Mouse (Mus musculus): ENCODE data around the gene Arl6ip5. TPM values are rescaled to one million over a fixed set of nuclear protein-coding genes. Genes with fewer than 3 reads are reported as not detected.
"Not testable (repeated sequence)": the region's sequence is repeated elsewhere in the genome, so short reads cannot be mapped to it uniquely, and the experiment has no call there.

Arl6ip5 gene
- total RNA-seq, 1 experiment from 2014 or later, result 130 TPM

- DNase-seq, result no peak
Observed at GRCm38 (mm10) chr6:97223566-97223965, 13.1 kb downstream of the Arl6ip5 start.

GRCm38 (mm10) chr6:97224505-97224904 lies 14.0 kb downstream of the Arl6ip5 start:
- no peak for DNase-seq

GRCm38 (mm10) chr6:97226083-97226491 lies 15.6 kb downstream of the Arl6ip5 start:
- DNase-seq, result no peak

- DNase-seq, result no peak
Observed at GRCm38 (mm10) chr6:97227067-97227847, 16.8 kb downstream of the Arl6ip5 start.

GRCm38 (mm10) chr6:97234911-97235668 lies 24.6 kb downstream of the Arl6ip5 start:
- DNase-seq, result no peak

- no peak for DNase-seq
Observed at GRCm38 (mm10) chr6:97236088-97236487, 25.6 kb downstream of the Arl6ip5 start.

GRCm38 (mm10) chr6:97239360-97239759 lies 28.9 kb downstream of the Arl6ip5 start:
- no peak for DNase-seq

- DNase-seq, result no peak
Observed at GRCm38 (mm10) chr6:97240092-97240491, 29.6 kb downstream of the Arl6ip5 start.

GRCm38 (mm10) chr6:97242522-97242921 lies 32.0 kb downstream of the Arl6ip5 start:
- DNase-seq, result no peak

- no peak for DNase-seq
Observed at GRCm38 (mm10) chr6:97245200-97245599, 34.7 kb downstream of the Arl6ip5 start.

GRCm38 (mm10) chr6:97250966-97251365 lies 40.5 kb downstream of the Arl6ip5 start:
- peak; percentile 33 for DNase-seq

GRCm38 (mm10) chr6:97252086-97252485 lies 41.6 kb downstream of the Arl6ip5 start:
- no peak for DNase-seq

- no peak for DNase-seq
Observed at GRCm38 (mm10) chr6:97252711-97253221, 42.3 kb downstream of the Arl6ip5 start, which contains the start of gene Lmod3. Gene Lmod3 (minus strand): TSS chr6:97252759.

- no peak for DNase-seq
Observed at GRCm38 (mm10) chr6:97258489-97258888, 48.0 kb downstream of the Arl6ip5 start.

- not testable (repeated sequence) for DNase-seq
Observed at GRCm38 (mm10) chr6:97259926-97260325, 49.4 kb downstream of the Arl6ip5 start.

- no peak for DNase-seq
Observed at GRCm38 (mm10) chr6:97262229-97262628, 51.7 kb downstream of the Arl6ip5 start.

GRCm38 (mm10) chr6:97263750-97264149 lies 53.3 kb downstream of the Arl6ip5 start:
- DNase-seq, result not testable (repeated sequence)

GRCm38 (mm10) chr6:97265240-97265639 lies 54.8 kb downstream of the Arl6ip5 start:
- DNase-seq, result no peak

GRCm38 (mm10) chr6:97265705-97266104 lies 55.2 kb downstream of the Arl6ip5 start:
- no peak for DNase-seq

GRCm38 (mm10) chr6:97266661-97267060 lies 56.2 kb downstream of the Arl6ip5 start:
- DNase-seq, result no peak

- DNase-seq, result no peak
Observed at GRCm38 (mm10) chr6:97267132-97267531, 56.6 kb downstream of the Arl6ip5 start.

- no peak for DNase-seq
Observed at GRCm38 (mm10) chr6:97269596-97269995, 59.1 kb downstream of the Arl6ip5 start.

GRCm38 (mm10) chr6:97272349-97272748 lies 61.9 kb downstream of the Arl6ip5 start:
- DNase-seq, result no peak
